Mouse (Mus musculus) spleen, adult 2 months (tissue): ENCODE data around the gene Osbp2. TPM values are rescaled to one million over a fixed set of nuclear protein-coding genes. Genes with fewer than 3 reads are reported as not detected.

Experiments used
- DNase-seq, 2 experiments: peaks; one replicate each; pipeline versions ENCODE4 v3.0.0 to v3.0.0-alpha.2; 2012 to 2021; ENCODE audit warnings: low spot score in 2 of 2, low read depth in 1 of 2
- H3K27ac ChIP-seq: fragments of 200-500 bp; 2 replicates; pipeline ENCODE4 v1.5.1; 2012; ENCODE audit warnings: low read length, inconsistent platforms; ENCODE audit not compliant: insufficient read depth
- H3K27me3 ChIP-seq: fragments of 200-500 bp; 2 replicates; pipeline ENCODE4 v1.6.1; 2012; ENCODE audit warnings: mild to moderate bottlenecking, moderate library complexity, low read length, inconsistent platforms; ENCODE audit not compliant: control insufficient read depth, insufficient read depth
- H3K36me3 ChIP-seq: fragments of 200-500 bp; 2 replicates; pipeline ENCODE4 v1.6.1; 2012; ENCODE audit warnings: mild to moderate bottlenecking, low read length, inconsistent platforms; ENCODE audit not compliant: control insufficient read depth, insufficient read depth
- H3K4me1 ChIP-seq: fragments of 200-500 bp; 2 replicates; pipeline ENCODE4 v1.6.1; 2011; ENCODE audit warnings: inconsistent platforms; ENCODE audit not compliant: control insufficient read depth, insufficient read depth, insufficient read length
- H3K4me3 ChIP-seq: fragments of 200-500 bp; 2 replicates; pipeline ENCODE4 v1.5.1; 2011; ENCODE audit warnings: mild to moderate bottlenecking, inconsistent platforms; ENCODE audit not compliant: insufficient read depth, insufficient read length; ENCODE audit errors: extremely low read depth
- CTCF ChIP-seq: fragments of 200-500 bp; IDR thresholded peaks from 2 replicates; pipeline ENCODE4 v1.5.1; 2011; ENCODE audit warnings: mild to moderate bottlenecking, inconsistent platforms; ENCODE audit not compliant: insufficient read depth, insufficient read length, insufficient replicate concordance; ENCODE audit errors: extremely low read depth
- POLR2A ChIP-seq: fragments of 200-500 bp; IDR thresholded peaks from 2 replicates; pipeline ENCODE4 v1.6.1; 2011; ENCODE audit warnings: low read depth, low read length, inconsistent platforms
- WGBS: fragments of 180-500 bp; shearing (Covaris S2); methylation state at CpG from one replicate; pipeline ENCODE4 v1.1.7; 2018; 5-methylcytosine and 5-hydroxymethylcytosine counted together
- polyA plus RNA-seq: library from polyadenylated mRNA; depleted of rRNA; stranded (reverse); fragments of >200 nt; gene quantifications from 2 replicates; pipeline ENCODE4 v1.2.3, GENCODE M21; 2012

Gene Osbp2
- polyA plus RNA-seq, 1 experiment: 0.05 TPM

- Histone ChIP-seq H3K4me1 (no peaks in the 10 kb centered on the region), H3K27me3 (no peaks in the 10 kb centered on the region), H3K4me3 (no peak overlapping the region), H3K27ac (no peak overlapping the region), H3K36me3 (no peaks in the 10 kb centered on the region)
- WGBS: 87% methylated on average over 5 of the region's 5 CpGs
- DNase-seq: no peak
- no peak for TF ChIP-seq POLR2A
- TF ChIP-seq CTCF: no peak
Measured at GRCm38 (mm10) chr11:3696086-3696616, 167.6 kb downstream of the Osbp2 start.

- DNase-seq: no peak
Measured at GRCm38 (mm10) chr11:3691746-3692145, 172.0 kb downstream of the Osbp2 start.

GRCm38 (mm10) chr11:3686885-3687284, 176.8 kb downstream of the Osbp2 start:
- Histone ChIP-seq H3K27ac (no peak overlapping the region), H3K27me3 (no peaks in the 10 kb centered on the region), H3K4me1 (no peaks in the 10 kb centered on the region), H3K36me3 (peaks cover 49% of the 10 kb centered on the region), H3K4me3 (no peak overlapping the region)
- TF ChIP-seq POLR2A (no peak), CTCF (no peak)
- DNase-seq: no peak
- 85% methylated on average over 2 of the region's 2 CpGs for WGBS

More at GRCm38 (mm10) chr11:3691746-3692145, 172.0 kb downstream of the Osbp2 start:
- no peak overlapping the region for H3K4me3 ChIP-seq
- TF ChIP-seq POLR2A (no peak), CTCF (no peak)
- H3K36me3 ChIP-seq: peaks cover 22% of the 10 kb centered on the region
- H3K27ac ChIP-seq: no peak overlapping the region
- no peaks in the 10 kb centered on the region for H3K4me1 ChIP-seq
- H3K27me3 ChIP-seq: no peaks in the 10 kb centered on the region
- 96% methylated on average over 2 of the region's 2 CpGs for WGBS

- DNase-seq: no peak
- Histone ChIP-seq H3K27ac (no peak overlapping the region), H3K4me3 (no peak overlapping the region), H3K36me3 (peaks cover 53% of the 10 kb centered on the region), H3K27me3 (no peaks in the 10 kb centered on the region), H3K4me1 (no peaks in the 10 kb centered on the region)
- TF ChIP-seq POLR2A (no peak), CTCF (no peak)
- WGBS: 87% methylated on average over 2 of the region's 2 CpGs
Measured at GRCm38 (mm10) chr11:3686318-3686717, 177.4 kb downstream of the Osbp2 start.

GRCm38 (mm10) chr11:3685431-3685830, 178.3 kb downstream of the Osbp2 start:
- TF ChIP-seq CTCF (no peak), POLR2A (no peak)
- Histone ChIP-seq H3K36me3 (peaks cover 58% of the 10 kb centered on the region), H3K27ac (no peak overlapping the region), H3K4me3 (no peak overlapping the region), H3K27me3 (no peaks in the 10 kb centered on the region), H3K4me1 (no peaks in the 10 kb centered on the region)
- DNase-seq: no peak
- WGBS: 95% methylated on average over 8 of the region's 8 CpGs

GRCm38 (mm10) chr11:3684723-3685430, 178.8 kb downstream of the Osbp2 start:
- Histone ChIP-seq H3K27ac (no peak overlapping the region), H3K36me3 (peaks cover 60% of the 10 kb centered on the region), H3K27me3 (no peaks in the 10 kb centered on the region), H3K4me3 (no peak overlapping the region), H3K4me1 (no peaks in the 10 kb centered on the region)
- no peak for TF ChIP-seq POLR2A
- no peak for TF ChIP-seq CTCF
- no peak for DNase-seq
- WGBS: 94% methylated on average over 5 of the region's 5 CpGs

- no peak overlapping the region for H3K4me3 ChIP-seq
- H3K4me1 ChIP-seq: no peaks in the 10 kb centered on the region
- no peak overlapping the region for H3K27ac ChIP-seq
- TF ChIP-seq POLR2A: no peak
- no peak for TF ChIP-seq CTCF
- DNase-seq: no peak
- peaks cover 57% of the 10 kb centered on the region for H3K36me3 ChIP-seq
- H3K27me3 ChIP-seq: no peaks in the 10 kb centered on the region
- WGBS: 96% methylated on average over 1 of the region's 1 CpGs
Measured at GRCm38 (mm10) chr11:3684232-3684631, 179.5 kb downstream of the Osbp2 start.
